Mouse (Mus musculus): ENCODE results near the gene Epb41.

Gene Epb41

DNA sequence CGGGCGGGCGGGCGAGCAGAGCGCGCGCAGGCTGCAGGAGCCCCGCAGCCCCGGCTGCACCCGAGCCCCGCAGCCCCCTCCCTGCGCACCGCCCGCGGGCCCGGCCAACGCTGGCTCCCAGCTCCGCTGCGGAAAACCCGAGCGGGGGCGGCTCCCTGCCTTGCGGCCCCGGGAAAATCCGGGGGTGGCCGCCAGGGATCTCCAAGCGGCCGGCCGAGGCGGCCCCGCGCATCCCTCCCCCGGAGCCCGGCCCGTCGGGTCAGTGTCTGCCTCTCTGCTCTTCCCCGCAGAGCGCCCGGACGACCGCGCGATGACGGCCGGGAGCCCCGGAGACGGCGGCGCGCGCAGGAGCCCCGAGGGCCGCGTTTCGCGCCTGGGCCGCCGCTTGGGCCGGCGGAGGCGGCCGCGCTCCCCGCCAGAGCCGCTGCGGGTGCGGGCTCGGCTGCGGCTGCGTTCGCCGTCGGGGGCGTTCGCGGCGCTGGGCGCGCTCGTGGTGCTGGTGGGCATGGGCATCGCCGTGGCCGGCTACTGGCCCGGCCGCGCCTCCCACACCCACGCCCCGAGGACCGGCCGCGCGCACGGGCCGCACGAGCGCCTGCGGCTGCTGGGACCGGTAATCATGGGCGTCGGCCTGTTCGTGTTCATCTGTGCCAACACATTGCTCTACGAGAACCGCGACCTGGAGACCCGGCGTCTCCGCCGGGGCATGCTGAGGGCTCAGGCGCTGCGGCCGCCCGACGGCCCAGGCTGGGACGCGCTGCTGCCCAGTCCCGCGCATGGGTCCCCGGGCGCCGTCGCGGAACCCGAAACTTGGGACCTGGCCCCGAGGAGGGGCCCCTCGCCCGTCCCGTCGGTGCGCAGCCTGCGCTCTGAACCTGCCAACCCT lies 153.4 kb downstream of the Epb41 start, which contains the start of gene Tmem200b:
Tmem200b (plus strand) TSS at position 311 of the 886 bp plus-strand sequence.
- DNase-seq (ENCODE audit: inconsistent age in 2 of 2, low spot score in 1 of 2), result peak; percentile 43 to 65

DNA sequence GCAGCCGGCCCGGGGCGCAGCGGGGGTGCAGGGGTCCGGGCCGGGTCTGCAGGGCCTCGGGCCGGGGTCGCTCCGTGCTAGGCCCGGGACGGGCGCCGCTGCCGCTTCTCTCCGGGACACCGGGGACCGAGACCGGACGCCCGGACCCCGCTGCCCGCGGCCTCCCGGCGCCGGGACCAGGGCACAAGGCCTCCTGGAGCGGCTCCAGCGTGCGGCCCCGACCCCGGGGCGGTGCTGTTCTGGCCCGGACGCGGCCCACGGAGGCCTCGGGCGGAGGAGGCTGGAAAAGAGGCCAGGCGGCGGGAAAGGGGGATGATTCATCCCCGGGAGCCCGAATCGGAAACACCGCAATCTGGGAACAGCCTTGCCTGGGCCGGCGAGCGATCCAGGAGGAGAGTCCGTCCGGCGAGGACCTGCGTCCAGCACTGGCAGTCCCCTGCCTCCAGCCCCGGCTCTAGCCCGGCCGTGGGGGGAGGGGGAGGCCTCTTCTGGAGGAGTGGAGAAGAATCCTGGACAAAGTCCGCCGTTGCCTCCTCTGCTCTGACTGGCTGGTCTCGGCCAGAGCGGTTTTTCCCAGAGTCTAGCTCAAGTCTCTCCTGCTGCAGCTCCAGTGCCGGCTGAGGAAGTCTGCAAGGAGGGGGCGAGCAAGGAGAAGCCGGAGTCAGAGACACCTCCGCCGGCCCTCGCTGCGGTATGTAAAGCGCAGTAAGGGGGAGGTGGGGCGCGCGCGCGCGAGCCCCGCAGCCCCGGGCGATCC lies 154.3 kb downstream of the Epb41 start:
- DNase-seq (ENCODE audit: inconsistent age in 2 of 2, low spot score in 1 of 2), result peak; percentile 77 to 90

DNA sequence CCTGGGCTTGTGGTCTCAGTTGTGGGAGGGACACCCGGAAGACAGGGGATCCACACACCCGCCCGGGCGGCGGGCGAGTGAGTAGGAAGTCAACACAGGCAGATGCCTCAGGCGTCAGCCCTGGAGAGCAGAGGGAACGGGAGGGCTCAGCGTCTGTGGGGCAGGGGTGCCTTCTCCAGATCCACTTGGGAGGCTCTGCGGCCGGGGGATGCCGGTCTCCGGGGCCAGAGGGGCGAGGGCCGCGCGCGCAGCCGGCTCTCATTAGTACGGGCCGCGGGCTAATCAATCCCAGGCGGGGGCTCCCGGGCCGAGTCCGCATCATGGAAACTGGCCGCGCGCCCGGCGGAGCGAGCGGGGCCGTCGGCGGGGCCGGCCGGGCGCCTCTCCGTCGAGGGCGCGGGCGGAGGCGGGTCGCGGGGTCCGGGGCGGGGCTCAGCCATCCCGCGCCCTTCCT lies 155.0 kb downstream of the Epb41 start:
- peak; percentile 61 to 73 for DNase-seq (ENCODE audit: inconsistent age in 2 of 2, low spot score in 1 of 2)

DNA sequence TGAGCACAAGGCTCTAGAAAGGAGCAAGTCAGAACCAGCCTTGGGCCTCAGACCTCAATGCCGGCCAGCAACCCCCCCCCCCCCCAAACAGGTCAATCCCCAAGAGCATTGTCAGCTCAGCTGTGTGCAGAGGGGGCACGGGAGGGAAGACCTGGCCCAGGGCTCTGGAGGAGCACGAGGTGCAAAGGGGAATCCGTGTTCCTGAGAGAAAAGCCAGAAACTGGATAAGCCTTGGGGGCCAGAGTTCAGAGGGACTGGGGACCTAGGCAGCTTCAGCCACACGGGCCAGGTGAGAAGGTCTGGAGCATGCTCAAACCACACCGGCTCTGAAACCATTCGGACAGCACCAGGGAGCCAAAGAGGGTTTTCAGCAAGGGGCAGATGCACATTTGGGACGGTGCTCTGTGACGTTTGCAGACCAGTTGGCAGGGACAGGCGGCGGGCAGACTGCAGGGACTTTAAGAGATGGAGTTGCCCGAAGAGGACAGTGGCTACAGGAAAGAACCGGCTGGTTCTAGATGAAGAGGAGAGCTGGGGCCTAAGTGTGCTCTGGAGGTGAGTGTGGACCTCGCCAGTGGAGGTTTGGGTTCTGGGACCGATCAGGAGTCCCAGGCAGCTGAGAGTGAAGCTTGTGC lies 155.5 kb downstream of the Epb41 start:
- DNase-seq (ENCODE audit: inconsistent age in 2 of 2, low spot score in 1 of 2), result no peak

DNA sequence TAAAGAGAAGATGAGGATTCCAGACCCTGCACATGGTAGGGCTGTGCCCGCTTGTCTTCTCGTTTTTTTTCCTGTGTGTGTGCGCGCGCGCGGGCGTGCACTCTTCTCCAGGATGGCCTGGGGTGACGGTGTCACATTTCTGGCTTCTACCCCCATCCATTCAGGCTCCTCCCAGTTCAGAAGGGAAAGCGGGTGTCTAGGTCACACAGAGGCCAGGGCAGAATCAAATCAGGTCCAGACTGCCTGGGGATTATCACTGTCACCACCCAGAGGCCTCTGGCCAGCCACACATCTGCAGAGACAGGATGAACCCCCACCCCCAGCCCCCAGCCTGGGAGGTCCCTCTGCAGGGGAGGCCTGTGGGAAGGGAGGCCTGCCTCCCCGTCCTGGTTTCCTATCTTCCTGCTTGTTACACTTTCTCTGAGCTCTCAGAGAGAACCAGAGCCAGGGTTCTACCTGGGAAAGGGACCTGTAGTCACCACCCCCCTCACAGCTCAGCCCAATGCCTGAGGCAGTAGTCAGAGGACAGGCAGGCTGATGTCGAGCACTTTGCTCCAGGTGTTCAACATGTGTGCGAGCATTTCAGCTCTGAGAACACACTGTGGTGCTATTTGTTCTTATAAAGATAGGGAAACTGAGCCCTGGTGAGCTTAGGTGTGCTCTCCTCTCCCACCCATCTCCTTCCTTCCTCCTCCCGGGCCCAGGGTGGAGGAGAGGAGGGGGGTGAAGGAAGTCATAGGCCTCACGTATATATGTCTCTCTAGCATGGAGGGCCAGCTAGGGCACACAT lies 156.2 kb downstream of the Epb41 start:
- peak in 1 of 2 experiments; percentile 58 for DNase-seq (ENCODE audit: inconsistent age in 2 of 2, low spot score in 1 of 2)

DNA sequence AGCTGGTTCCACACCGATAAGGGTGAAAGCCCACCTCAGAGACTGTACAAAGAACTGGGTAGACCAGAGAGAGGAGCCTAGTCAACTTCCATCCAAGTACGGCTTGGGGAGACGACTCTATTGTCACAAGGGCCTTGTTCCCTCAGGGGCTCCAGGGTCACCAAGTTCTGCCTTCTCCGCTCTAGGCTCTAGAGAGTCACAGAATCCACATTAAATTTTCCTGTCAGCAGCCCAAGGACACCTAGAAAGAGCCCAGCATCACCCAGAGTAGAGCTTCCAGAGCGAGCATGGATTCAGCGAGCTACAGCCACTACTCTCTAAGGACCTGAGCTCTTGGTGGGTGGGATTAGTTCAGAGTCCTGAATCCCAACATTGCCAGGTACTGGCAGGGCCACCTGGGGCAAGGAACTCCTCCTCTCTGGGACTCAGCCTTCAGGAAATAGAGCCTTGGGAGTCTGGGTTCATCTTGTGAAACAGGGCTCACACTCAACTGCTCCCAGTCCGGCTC lies 157.0 kb downstream of the Epb41 start:
- peak; percentile 60 to 83 for DNase-seq (ENCODE audit: inconsistent age in 2 of 2, low spot score in 1 of 2)

DNA sequence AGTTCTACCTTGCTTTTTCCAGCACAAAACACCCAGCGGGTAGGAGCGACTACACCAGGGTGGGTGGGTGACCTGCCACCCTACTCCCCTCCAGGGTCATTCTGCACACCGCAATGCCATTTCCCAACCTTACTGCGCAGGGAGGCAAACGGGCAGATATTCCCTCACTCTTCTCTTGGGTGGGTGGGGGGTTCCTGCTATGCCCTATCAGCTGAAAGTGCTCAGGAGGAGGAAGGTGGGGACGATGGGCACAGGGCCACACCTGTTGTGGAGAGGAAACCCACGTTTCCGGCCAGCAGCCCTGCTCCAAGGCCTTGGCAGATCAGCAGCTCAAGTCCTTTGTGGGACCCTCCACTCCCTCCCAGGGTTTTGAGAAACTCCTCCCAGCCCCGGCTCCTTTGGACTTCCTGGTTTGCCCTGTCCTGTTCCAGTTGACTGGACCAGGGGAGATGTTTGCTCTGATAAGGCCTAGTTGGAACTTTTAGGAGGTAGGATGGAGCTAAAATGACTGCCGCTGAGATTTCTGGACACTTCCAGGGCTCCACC lies 158.0 kb downstream of the Epb41 start:
- peak in 1 of 2 experiments; percentile 45 for DNase-seq (ENCODE audit: inconsistent age in 2 of 2, low spot score in 1 of 2)

DNA sequence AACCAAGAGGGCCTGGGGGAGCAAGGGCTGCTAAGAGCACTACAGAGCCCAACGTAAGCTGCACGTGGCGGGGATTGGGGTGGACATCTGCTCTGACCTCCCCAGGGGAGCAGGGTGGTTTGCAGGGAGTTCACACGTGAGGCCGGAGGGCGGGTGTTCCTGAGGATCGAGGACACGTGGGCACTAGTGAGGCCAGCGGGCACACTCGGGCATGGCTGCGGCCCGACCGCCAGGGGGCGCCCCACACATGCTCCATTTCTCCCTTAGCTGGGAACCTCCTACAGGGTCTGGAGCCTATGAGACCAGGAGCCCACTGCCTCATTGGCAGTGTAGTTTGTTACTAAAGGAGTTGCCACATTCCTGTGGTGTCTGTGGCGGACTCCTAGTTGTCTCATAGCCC lies 158.7 kb downstream of the Epb41 start:
- DNase-seq (ENCODE audit: inconsistent age in 2 of 2, low spot score in 1 of 2), result peak; percentile 84 to 94

DNA sequence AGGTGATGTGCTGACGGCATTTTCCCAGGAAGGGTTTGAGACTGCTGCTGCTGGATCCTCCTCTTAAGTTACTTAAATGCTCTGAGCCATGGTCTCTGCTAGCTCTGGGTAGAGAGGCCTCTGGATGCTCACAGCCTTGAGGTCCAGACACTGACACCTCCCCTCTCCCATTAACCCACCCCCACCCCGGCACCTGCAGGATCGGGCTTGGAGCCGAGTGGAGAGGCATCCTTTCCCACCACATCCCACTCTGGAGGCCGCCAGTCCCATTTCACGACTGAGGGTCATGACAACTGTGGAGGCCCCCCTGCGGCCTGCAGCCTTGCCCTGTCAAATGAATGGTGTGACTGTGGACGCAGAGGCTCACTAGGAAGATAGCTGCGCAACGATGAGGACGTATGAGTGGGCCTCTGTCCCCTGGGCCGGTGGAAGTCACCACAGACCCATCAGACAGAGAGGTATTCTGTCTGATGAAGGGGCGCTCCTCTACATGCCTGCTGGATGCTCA lies 159.2 kb downstream of the Epb41 start:
- DNase-seq (ENCODE audit: inconsistent age in 2 of 2, low spot score in 1 of 2), result peak in 1 of 2 experiments; percentile 40

DNA sequence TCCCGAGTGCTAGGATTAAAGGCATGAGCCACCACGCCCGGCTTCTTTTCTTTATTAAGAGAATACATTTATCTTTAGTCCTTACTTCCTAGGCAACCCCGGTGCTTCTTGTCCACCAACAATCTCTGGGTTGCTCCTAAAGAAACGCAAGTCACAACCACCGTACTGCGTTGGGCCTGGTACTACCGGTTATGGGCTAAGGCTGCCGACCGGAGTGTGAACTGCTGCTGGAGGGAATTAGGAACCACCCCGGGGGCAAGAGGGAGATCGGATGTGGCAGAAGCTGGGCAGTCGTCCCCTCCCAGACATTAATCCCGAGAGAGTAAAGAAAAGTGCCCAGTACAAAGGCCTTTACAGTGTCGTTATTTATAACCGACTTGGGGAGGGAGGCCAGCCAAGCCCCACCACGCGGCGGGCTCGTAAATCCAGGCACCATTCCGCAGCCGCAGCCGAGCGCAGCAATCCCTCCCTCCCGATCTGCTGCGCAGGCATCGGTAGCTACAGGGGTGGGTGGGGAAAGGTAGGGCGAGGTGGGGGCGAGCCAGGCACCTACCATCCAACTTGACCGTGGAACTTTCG lies 160.1 kb downstream of the Epb41 start:
- peak in 1 of 2 experiments; percentile 52 for DNase-seq (ENCODE audit: inconsistent age in 2 of 2, low spot score in 1 of 2)

DNA sequence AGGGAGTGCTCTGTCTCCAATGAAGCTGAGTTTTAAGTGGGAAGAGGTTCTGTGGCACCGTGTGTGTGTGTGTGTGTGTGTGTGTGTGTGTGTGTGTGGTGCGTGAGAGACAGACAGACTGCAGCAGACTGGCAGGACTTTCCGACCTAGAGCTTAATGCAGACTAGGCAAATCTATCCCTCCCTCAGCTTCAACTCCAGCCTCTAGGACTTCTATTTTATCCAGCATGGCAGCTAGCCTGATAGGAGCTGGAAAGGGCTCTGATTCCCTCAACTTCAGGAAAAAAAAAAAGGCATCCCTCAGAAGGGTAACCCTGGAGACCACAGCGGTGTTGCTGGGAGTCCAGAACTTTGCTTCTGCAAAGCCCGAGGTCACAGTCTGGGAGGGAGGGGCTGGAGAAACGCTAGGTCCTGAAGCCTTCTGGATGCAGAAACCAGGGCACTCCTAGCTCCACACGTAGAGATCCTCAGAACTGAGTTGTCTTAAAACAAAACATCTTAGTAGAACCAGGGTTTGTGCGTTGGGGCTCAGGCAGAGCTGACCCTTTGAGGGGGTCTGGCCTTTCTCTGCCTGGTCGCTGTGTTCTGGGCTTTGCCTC lies 161.0 kb downstream of the Epb41 start:
- no peak for DNase-seq (ENCODE audit: inconsistent age in 2 of 2, low spot score in 1 of 2)

DNA sequence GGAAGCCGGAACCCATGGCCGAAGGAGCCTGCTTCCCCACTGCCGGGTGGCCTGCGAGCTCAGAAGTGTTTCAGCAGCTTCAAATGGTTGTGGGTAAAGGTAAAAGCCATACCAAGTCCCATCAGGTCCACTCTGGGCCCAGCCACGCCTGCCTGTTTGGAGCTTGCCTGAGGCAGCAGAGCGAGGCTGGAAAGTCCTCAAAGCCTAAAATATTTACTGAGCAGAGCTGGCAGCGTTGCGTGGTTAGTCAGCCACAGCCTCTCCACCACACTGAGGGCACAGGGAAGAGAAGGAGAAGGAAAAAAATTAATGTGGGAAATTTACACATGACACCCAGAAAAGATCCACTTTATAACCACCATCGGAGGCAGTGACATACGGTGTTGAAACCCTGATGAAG lies 161.6 kb downstream of the Epb41 start:
- DNase-seq (ENCODE audit: inconsistent age in 2 of 2, low spot score in 1 of 2), result no peak

DNA sequence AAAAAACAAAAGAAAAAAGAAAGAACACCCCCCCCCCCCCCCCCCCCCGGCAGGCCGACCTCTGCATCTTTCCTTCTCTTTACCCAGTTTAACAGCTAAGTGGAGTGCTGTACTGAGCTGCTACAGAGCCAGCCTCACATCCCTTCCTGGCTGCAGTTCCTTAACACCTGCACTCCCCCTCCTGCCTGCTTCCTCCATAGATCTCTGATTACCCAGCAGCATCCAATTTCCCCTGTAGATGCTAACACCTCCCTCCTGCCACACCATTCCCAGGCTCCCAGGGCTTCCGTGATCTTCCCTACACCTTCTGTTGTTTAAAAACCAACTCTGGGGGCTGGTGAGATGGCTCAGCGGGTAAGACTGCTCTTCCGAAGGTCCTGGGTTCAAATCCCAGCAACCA lies 163.6 kb downstream of the Epb41 start:
- no peak for DNase-seq (ENCODE audit: inconsistent age in 2 of 2, low spot score in 1 of 2)

DNA sequence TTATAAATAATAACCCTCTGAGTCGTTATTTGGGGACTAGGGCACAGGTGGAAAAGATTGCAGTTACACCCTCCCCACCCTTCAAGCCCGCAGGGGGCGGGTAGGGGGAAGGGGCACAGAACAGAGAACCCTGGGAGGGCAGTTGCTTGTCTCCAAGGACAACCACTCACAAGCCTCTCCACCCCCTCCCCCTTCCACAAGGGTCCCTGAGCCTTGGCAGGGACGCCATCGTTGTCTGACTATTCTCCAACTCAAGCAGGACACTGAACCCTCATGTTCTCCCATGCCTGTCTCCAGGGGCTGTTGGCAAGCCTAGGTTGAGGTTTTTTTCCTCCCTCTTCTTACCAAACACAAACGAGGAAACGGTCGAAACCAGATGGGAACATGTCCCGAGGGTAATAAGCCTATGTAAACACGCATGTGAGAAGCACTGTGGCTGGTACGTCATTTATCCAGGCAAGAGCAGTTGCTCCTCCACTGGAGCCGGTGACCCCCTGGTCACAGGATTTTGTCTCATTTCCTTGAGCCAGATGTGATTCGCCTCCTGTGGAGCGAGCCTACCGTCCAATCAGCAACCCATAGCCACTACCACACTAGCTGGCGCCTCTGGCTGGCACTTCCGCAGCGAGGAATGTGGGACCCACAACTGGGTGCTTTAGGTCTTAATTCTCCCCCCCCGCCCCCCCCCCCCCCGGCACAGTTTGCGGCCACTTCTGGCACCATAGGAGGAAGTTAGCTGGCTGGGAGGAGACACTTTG lies 164.7 kb downstream of the Epb41 start:
- no peak for DNase-seq (ENCODE audit: inconsistent age in 2 of 2, low spot score in 1 of 2)

DNA sequence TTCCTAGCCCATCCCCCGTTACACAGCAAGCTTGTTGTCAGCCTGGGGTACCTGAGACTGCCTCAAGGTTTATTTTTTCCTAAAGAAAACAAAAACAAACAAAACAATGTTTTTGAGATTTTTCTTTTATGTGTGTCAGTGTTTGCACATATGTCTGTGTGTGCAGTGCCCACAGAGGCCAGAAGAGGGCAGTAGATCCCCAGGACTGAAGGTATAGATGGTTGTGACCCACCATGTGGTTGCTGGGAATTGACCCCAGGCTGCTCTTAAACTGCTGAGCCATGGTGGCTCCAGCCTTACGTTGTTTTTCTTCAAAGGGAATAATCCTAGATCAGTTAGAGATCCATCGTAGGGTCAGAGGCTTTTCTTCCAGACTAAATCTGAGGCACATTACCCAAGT lies 167.2 kb downstream of the Epb41 start:
- DNase-seq (ENCODE audit: inconsistent age in 2 of 2, low spot score in 1 of 2), result no peak

DNA sequence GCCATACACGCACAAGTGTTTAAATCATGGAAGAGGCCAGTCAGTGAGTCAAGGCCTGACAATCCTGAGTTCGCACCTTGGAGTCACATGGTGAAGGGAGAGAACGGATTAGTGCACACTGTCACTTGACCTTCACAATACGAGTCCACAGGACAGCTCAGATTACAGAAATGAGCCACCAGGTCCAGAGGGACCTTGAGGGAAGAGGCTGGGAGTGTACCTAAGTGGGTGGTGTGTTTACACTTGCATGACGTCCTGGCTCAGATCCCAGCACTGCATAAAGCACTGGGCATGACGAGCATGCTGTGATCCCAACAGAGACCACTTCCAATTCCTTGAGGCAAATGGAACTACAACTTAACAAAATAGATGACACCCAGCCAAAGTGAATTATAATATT lies 168.7 kb downstream of the Epb41 start:
- peak; percentile 46 to 59 for DNase-seq (ENCODE audit: inconsistent age in 2 of 2, low spot score in 1 of 2)

DNA sequence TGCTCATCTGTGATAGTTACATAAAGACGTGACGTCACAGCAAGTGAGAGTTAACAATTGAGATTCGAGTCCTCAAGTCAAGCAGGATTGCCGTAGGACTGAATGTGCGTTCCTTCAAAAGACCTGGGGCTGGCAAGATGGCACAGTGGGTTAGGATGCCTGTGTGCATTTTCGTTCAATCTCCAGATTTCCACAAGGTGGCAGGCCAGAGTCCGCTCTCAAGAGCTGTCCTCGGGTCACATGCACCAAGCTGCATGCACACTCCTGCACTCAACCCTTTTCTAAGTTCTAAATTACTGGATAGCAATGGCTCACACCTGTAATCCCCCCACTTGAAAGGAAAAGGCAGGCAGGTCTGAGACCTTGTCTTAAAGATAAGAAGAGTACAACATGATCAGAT lies 170.6 kb downstream of the Epb41 start:
- peak; percentile 48 to 73 for DNase-seq (ENCODE audit: inconsistent age in 2 of 2, low spot score in 1 of 2)

DNA sequence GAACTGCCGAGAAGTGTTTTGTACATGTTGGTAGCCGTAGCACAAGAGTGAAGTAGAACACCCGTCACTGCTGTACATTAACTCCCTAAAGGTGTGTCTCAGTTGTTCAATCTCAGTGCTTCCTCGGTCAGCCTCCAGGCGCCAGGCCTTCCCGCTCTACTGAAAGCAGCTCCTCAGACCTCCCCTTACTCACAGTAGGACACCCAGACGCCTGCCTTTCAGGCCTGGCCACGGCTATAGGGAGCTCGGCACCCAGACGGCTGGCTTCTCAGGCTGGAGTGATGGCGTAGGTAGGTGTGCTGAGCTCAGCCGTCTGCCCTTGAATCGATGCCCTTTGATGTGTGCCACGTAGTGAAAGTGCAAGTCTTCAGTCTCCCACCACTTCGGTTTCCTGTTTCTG lies 174.0 kb downstream of the Epb41 start:
- DNase-seq (ENCODE audit: inconsistent age in 2 of 2, low spot score in 1 of 2), result no peak

DNA sequence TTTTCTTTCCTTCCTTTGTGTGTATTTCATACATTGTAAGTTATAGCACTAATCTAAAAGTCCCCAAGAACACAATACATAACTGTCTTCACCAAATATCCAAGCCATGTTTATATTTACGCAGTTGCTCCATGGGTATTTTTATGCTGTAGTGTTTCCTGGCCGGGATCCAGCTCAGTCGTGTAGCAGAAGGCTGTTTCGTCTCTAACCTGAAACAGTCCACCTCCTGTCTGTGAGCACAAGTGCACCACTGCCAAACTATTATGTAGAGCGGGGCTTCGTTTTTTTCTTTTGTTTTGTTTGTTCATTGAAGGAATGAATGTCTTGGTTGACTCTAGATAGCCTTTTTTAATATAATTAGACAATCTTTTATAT lies 176.0 kb downstream of the Epb41 start:
- no peak for DNase-seq (ENCODE audit: inconsistent age in 2 of 2, low spot score in 1 of 2)
